Mouse (Mus musculus): ENCODE results near the gene Mpped1. TPM values are rescaled to one million over a fixed set of nuclear protein-coding genes. Genes with fewer than 3 reads are reported as not detected.

Gene Mpped1
- total and polyA plus RNA-seq, 3 experiments: not detected

DNA sequence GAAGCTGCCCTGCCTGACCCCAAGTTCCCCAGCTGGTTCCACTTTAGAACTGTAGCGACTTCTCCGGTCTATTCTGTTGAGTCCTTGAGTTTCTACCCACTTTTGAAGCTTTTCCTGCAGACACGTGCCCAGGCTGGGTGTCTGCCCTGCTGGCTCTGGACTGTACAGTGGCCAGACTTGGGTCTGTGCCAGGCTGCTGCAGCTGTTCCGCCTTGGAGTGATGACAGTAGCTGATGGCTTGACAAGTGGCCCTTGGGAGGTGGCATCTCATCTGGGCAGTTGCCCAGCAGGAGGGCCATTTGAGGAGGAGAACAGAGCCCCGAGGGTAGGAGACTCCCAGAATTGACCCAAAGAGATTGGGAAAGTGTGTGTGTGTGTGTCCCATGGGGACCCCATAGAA lies 6.8 kb upstream of the Mpped1 start:
- no peaks in the 10 kb centered on the region for H3K79me2 ChIP-seq (ENCODE audit: control insufficient read depth, insufficient read depth, low read length, poor library complexity)
- H3K27me3 ChIP-seq (ENCODE audit: control insufficient read depth in 1 of 2, insufficient read depth in 2 of 2, low read length in 2 of 2): no peaks in the 10 kb centered on the region
- H3K27ac ChIP-seq (ENCODE audit: control insufficient read depth, low read depth, low read length): no peak overlapping the region
- no peaks in the 10 kb centered on the region for H3K4me1 ChIP-seq (ENCODE audit: control insufficient read depth in 1 of 2, insufficient read depth in 2 of 2, low read length in 2 of 2)
- no peak for DNase-seq (ENCODE audit: low read depth, low spot score)
- H3K9me3 ChIP-seq (replicated peaks; ENCODE audit: insufficient read depth, low read length): no peaks in the 10 kb centered on the region
- H3K36me3 ChIP-seq (ENCODE audit: control insufficient read depth in 1 of 2, insufficient read depth in 2 of 2, low read length in 2 of 2): no peaks in the 10 kb centered on the region
- no peak overlapping the region for H3K9ac ChIP-seq (ENCODE audit: control insufficient read depth, low read depth, low read length, poor library complexity, severe bottlenecking)
- TF ChIP-seq MAX (IDR thresholded peaks at IDR 0.05; ENCODE audit: low read length) (no peak), CTCF (IDR thresholded peaks at IDR 0.05 in 2 of 3, conservative IDR thresholded peaks at IDR 0.05 in 1 of 3; ENCODE audit: control insufficient read depth in 1 of 3, insufficient read depth in 1 of 3, low read depth in 2 of 3, low read length in 3 of 3, poor library complexity in 1 of 3, severe bottlenecking in 1 of 3) (no peak), ZMIZ1 (IDR thresholded peaks at IDR 0.05; ENCODE audit: low read depth, low read length) (no peak), CHD1 (IDR thresholded peaks at IDR 0.05; ENCODE audit: low read depth, low read length) (no peak), CHD2 (IDR thresholded peaks at IDR 0.05; ENCODE audit: low read length) (no peak), SIN3A (IDR thresholded peaks at IDR 0.05; ENCODE audit: low read length) (no peak)
- no peak overlapping the region for H3K4me3 ChIP-seq (ENCODE audit: control insufficient read depth in 1 of 2, insufficient read depth in 1 of 2, low read depth in 2 of 2, low read length in 2 of 2)

DNA sequence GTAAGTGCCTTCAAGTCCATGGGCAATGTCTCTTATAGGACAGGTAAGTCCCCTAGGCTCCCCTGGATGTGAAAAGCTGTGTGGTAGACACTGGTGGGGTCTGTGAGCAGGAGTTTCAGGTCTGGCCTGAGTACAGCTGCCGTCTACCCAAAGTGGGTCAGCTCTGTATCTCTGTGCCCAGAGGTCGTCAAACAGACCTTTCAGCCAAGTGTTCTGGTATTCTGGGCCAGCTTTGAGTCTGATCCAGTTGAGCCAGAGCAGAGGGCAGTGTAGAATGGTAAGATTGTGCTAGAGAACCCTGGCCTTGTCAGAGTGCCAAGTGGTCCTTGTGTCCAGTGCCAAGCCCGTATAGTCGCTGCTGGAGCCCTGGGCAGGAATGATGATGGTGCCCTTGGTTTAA lies 6.3 kb upstream of the Mpped1 start:
- Histone ChIP-seq H3K9me3 (replicated peaks; ENCODE audit: insufficient read depth, low read length) (no peaks in the 10 kb centered on the region), H3K79me2 (ENCODE audit: control insufficient read depth, insufficient read depth, low read length, poor library complexity) (no peaks in the 10 kb centered on the region), H3K9ac (ENCODE audit: control insufficient read depth, low read depth, low read length, poor library complexity, severe bottlenecking) (no peak overlapping the region), H3K4me1 (ENCODE audit: control insufficient read depth in 1 of 2, insufficient read depth in 2 of 2, low read length in 2 of 2) (no peaks in the 10 kb centered on the region), H3K27me3 (ENCODE audit: control insufficient read depth in 1 of 2, insufficient read depth in 2 of 2, low read length in 2 of 2) (no peaks in the 10 kb centered on the region), H3K27ac (ENCODE audit: control insufficient read depth, low read depth, low read length) (no peak overlapping the region), H3K36me3 (ENCODE audit: control insufficient read depth in 1 of 2, insufficient read depth in 2 of 2, low read length in 2 of 2) (no peaks in the 10 kb centered on the region), H3K4me3 (ENCODE audit: control insufficient read depth in 1 of 2, insufficient read depth in 1 of 2, low read depth in 2 of 2, low read length in 2 of 2) (no peak overlapping the region)
- TF ChIP-seq EP300 (IDR thresholded peaks at IDR 0.05; ENCODE audit: low read depth in 1 of 2, low read length in 2 of 2): no peak
- TF ChIP-seq CHD2 (IDR thresholded peaks at IDR 0.05; ENCODE audit: low read length): no peak
- no peak for TF ChIP-seq USF2 (IDR thresholded peaks at IDR 0.05; ENCODE audit: borderline replicate concordance in 1 of 2, insufficient read depth in 1 of 2, low read depth in 1 of 2, low read length in 2 of 2)
- no peak for DNase-seq (ENCODE audit: low read depth, low spot score)

DNA sequence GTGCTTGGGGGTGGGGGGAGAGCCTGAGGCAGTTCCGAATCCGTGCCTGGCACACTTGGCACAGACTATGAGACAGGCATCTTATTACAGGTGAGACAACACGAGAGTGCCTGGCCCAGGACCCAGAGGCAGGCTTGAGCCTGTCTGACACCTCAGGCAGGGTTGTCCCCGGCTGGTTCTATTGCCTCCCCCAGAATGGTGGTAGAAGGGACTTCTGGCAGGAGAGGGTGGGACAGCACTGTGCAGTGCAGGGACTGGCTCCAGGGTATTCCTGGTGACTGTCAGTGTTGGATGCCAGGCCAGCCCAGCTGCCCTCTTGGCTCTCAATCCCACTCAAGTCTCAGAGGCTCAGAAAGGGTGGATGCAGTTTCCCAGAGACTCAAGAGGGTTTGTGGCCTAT lies 4.3 kb upstream of the Mpped1 start:
- no peak for DNase-seq (ENCODE audit: low read depth, low spot score)
- Histone ChIP-seq H3K4me1 (ENCODE audit: control insufficient read depth in 1 of 2, insufficient read depth in 2 of 2, low read length in 2 of 2) (no peaks in the 10 kb centered on the region), H3K4me3 (ENCODE audit: control insufficient read depth in 1 of 2, insufficient read depth in 1 of 2, low read depth in 2 of 2, low read length in 2 of 2) (no peak overlapping the region), H3K27ac (ENCODE audit: control insufficient read depth, low read depth, low read length) (no peak overlapping the region), H3K9me3 (replicated peaks; ENCODE audit: insufficient read depth, low read length) (no peaks in the 10 kb centered on the region), H3K79me2 (ENCODE audit: control insufficient read depth, insufficient read depth, low read length, poor library complexity) (no peaks in the 10 kb centered on the region), H3K36me3 (ENCODE audit: control insufficient read depth in 1 of 2, insufficient read depth in 2 of 2, low read length in 2 of 2) (no peaks in the 10 kb centered on the region), H3K9ac (ENCODE audit: control insufficient read depth, low read depth, low read length, poor library complexity, severe bottlenecking) (no peak overlapping the region), H3K27me3 (ENCODE audit: control insufficient read depth in 1 of 2, insufficient read depth in 2 of 2, low read length in 2 of 2) (no peaks in the 10 kb centered on the region)
- no peak for TF ChIP-seq NRF1 (IDR thresholded peaks at IDR 0.05; ENCODE audit: insufficient read depth, low read depth, low read length, poor library complexity, severe bottlenecking)
- no peak for TF ChIP-seq ELF1 (IDR thresholded peaks at IDR 0.05; ENCODE audit: low read depth, low read length)
- no peak for TF ChIP-seq MYC (IDR thresholded peaks at IDR 0.05; ENCODE audit: low read depth, low read length)
- TF ChIP-seq TBP (IDR thresholded peaks at IDR 0.05; ENCODE audit: low read depth, low read length): no peak
- TF ChIP-seq USF1 (IDR thresholded peaks at IDR 0.05; ENCODE audit: low read depth, low read length): no peak
- no peak for TF ChIP-seq MXI1 (IDR thresholded peaks at IDR 0.05; ENCODE audit: low read depth, low read length)
- TF ChIP-seq ETS1 (IDR thresholded peaks at IDR 0.05; ENCODE audit: low read depth, low read length): no peak
- TF ChIP-seq UBTF (IDR thresholded peaks at IDR 0.05; ENCODE audit: borderline replicate concordance, insufficient read depth, low read depth, low read length): no peak
- no peak for TF ChIP-seq SMC3 (IDR thresholded peaks at IDR 0.05; ENCODE audit: low read depth, low read length)

Measured in MEL (cell line).